Mouse (Mus musculus) left cerebral cortex, postnatal 10 days (tissue): Measurements from ENCODE around the gene Tha1. TPM values are rescaled to one million over a fixed set of nuclear protein-coding genes. Genes with fewer than 3 reads are reported as not detected.

Source experiments
- DNase-seq, 2 experiments: peaks; one replicate each; pipeline ENCODE4 v3.0.0; 2021 to 2022; ENCODE audit warnings: low spot score in 2 of 2, mixed read lengths in 1 of 2; ENCODE audit errors: extremely low spot score in 1 of 2
- intact Hi-C: fragments of 180-260 bp; cut with DNase I; formaldehyde crosslinking; loops from one replicate; pipeline ENCODE4 v1.15.1; 2025
- total RNA-seq, 2 experiments: library from RNA; stranded (reverse); gene quantifications; 2 replicates each; pipeline ENCODE4 v1.2.3; 2021

The Tha1 gene
- total RNA-seq, 2 experiments from 2014 or later, result 3.1 to 4.0 TPM

DNA sequence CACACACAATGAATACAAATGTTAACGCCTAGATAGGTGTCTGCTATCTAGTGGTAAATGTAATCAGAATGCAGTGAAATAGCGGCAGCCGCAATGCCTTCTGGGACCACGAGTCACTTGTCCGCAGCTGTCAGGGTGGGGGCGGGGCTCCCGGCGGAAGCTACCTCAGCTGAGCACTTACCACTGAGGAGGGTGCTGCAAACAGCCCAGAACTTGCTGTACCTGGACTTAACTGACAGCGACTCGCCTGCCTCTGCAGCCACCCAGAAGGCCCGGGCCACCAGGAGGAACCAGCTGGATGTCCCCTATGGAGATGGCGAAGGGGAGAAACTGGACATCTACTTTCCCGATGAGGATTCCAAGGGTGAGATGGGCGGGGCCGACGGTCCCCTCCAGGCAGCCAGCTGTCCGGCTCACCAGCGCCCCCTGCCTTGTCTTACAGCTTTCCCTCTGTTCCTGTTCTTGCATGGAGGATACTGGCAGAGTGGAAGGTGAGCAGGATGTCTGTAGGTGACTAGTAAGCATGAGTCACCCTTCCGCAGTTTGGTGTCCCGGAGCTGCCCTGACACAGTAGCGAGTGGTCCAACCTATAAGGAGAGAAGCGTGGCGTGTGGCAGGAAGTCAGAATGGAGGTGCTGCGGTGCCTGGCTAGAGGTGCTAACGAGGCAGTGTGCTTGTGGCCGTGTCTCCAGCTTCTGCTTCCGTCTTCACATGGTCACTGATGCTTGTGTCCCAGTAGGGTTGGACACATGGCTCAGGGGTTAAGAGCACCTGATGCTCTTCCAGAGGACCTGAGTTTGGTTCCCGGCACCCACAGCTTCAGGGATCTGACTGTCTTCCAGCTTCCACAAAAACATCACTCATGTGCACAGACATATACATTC is 41.0 kb downstream of the Tha1 start:
- intact Hi-C loops, result no loop called here

GRCm38 (mm10) chr11:117830401-117830800 is 42.9 kb downstream of the Tha1 start:
- intact Hi-C loops, result no loop called here

More for the DNA sequence above, 41.0 kb downstream of the Tha1 start:
- DNase-seq, result peak in 1 of 2 experiments; percentile 86

DNA sequence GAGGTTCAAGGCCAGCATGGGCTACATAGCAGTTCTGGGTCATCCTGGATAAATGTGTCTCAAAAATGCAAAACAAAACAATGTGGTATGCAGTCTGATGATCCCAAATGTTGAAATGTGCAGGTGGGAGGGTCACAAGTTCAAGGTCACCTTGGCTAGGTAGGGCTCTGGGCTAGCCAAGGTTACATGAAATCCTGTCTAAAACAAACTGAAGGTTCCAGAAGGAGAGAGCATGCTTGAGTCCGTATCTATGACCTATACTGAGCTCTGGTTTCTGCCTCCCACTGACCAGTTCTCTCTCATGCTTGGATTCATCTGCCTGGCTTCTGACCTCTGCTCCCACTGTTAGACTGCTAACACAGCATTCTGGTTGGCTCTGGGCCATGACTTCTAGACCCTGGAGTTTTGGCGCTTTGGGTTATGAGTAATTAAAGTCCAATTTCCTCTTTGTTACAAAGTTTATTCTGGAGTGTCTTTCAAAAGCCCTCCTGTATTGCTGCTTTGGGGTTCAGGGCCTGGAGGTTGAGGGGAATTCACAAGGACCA is 43.5 kb downstream of the Tha1 start:
- intact Hi-C loops, result loop anchor here (5.0 kb wide), 1 partner anchor 592 kb away; no protein-coding TSS in a partner anchor
- no peak for DNase-seq

More at GRCm38 (mm10) chr11:117830401-117830800, 42.9 kb downstream of the Tha1 start:
- no peak for DNase-seq

- intact Hi-C loops, result loop anchor here (5.0 kb wide), 1 partner anchor 592 kb away; no protein-coding TSS in a partner anchor
- DNase-seq, result peak in 1 of 2 experiments; percentile 70
Observed at GRCm38 (mm10) chr11:117828888-117829604, 44.2 kb downstream of the Tha1 start.

GRCm38 (mm10) chr11:117828149-117828887 is 45.0 kb downstream of the Tha1 start:
- no peak for DNase-seq
- intact Hi-C loops, result loop anchor here (5.0 kb wide), 1 partner anchor 591 kb away; no protein-coding TSS in a partner anchor

- no peak for DNase-seq
- intact Hi-C loops, result loop anchor here (5.0 kb wide), 1 partner anchor 590 kb away; no protein-coding TSS in a partner anchor
Observed at GRCm38 (mm10) chr11:117827386-117827785, 45.9 kb downstream of the Tha1 start.

DNA sequence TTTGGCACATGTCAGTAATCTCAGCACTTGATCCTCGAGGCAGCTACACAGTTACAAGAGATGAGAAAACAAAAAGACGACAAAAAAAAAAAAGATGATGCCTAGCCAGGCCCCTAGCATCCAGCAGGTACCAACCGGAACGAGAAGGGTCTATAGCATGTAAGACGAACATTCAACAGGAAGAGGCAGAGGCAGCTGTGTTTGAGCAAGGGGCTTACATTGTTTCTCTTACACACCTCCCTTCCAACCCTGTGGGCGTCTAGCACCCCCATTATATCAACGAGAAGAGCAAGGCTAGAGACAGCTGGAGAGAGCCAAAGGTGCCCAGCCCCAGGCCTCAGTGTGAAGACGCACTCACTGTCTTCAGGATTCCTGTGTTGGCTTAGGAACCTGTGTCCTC is 46.4 kb downstream of the Tha1 start:
- DNase-seq, result no peak
- intact Hi-C loops, result loop anchor here (5.0 kb wide), 1 partner anchor 590 kb away; no protein-coding TSS in a partner anchor

DNA sequence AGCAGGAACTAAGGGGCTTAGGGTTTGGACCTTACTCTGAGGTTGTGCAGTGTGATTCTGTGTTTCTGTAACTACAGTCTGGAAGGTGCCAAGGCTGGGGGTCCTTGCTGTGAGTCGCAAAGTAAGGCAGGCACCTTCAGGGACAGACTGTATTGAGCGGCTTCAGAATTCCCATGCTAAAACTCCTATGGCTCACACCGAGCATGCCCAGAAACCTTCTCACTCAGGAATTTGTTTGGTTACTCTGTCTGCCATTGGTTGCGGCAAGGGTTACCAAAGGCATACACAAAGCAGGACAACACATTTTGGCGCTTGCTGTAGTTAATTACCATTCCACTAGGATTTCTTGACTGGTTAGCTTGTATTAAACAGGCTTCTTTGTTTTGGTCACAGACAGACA is 47.1 kb downstream of the Tha1 start:
- no peak for DNase-seq
- intact Hi-C loops, result loop anchor here (5.0 kb wide), 1 partner anchor 589 kb away; no protein-coding TSS in a partner anchor

DNA sequence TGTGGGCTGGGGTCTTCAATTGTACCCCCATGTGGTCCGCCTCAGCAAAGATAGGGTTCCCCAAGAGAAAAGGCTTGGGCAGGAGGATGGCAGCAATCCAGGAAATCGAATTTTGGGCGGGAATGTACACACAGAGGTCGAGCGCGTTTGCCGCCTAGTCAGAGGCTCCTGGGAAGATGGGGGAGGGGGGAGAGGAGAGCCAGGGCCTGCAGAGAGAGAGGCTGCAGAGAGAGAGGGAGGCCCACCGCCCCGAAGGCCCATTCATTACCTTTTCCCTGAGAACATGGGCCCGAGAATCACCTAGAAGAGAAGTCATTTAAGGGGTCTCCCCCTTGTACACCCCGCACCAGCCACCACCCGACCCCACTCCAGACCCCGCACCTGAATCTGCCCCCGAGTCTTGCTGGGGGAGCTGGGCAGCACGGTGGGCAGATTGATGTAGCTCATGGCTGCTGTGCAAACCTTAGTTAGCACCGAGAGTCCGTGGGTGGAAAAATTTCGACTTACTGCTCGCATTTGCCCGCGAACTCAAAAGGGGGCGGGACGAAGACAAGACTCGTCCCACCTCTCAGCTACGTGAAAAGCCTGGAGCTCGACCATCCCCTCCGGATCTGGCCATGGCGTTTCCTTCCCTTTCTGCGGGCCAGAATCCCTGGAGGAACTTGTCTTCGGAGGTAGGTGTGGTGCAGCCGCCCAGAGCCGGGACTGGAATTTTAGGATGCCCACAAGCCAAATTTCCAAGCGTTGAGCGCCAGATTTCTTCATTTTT is 47.8 kb downstream of the Tha1 start, which contains the start of the genes Afmid and Tk1:
Gene Afmid (plus strand): TSS at position 592 of the 769 bp plus-strand sequence.
Gene Tk1 (minus strand): TSS at position 760 of the 769 bp plus-strand sequence.
- intact Hi-C loops, result loop anchor here (2.0 to 5.0 kb wide), 3 partner anchors 117 to 588 kb away; no protein-coding TSS in a partner anchor
- peak in 1 of 2 experiments; percentile 82 for DNase-seq

DNA sequence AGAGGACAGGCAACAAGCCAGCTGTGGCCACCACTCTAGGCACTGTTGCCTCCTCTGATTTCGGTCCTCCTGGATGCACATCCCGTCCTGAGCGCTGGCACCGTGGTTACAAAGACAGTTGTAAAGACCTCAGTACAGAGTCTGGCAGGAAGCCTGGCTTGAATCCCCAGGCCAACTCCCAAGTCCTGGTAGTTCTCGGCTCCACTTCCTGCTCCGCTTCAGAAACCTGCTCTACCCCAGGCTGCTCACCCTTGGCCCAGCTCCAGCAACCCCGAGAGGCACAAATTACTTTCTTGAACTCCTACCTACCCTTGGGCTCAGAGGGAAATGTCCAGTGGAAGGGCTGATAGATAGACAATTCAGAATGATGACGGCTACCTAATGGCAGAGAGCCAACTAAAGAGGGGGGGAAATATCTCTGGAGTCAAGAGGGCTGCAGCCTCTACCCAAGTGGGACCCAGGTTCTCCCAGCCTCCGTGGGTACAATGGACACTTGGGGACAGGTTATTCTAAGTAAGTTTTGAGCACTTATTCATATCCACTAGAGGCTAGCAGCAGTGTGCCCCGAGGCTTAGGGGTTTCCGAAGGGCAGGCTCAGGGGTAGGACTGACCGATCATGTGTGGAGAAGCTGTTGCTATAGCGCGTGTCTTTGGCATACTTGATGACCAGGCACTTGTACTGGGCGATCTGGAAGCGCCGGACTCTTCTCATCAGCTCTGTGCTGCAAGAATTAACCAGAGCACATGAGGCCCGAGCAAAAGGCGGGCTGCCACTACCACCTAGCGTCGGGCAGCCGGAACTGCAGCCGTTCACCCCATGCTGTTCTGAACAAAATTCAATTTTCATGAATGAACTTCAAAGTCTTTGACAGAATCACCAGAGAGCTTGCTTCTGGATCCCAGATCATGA is 49.0 kb downstream of the Tha1 start:
- intact Hi-C loops, result loop anchor here (2.0 to 5.0 kb wide), 3 partner anchors 116 to 457 kb away; no protein-coding TSS in a partner anchor
- DNase-seq, result peak; percentile 76 to 81

- no peak for DNase-seq
- intact Hi-C loops, result loop anchor here (5.0 kb wide), 1 partner anchor 456 kb away; no protein-coding TSS in a partner anchor
Observed at GRCm38 (mm10) chr11:117823411-117823810, 49.9 kb downstream of the Tha1 start.

DNA sequence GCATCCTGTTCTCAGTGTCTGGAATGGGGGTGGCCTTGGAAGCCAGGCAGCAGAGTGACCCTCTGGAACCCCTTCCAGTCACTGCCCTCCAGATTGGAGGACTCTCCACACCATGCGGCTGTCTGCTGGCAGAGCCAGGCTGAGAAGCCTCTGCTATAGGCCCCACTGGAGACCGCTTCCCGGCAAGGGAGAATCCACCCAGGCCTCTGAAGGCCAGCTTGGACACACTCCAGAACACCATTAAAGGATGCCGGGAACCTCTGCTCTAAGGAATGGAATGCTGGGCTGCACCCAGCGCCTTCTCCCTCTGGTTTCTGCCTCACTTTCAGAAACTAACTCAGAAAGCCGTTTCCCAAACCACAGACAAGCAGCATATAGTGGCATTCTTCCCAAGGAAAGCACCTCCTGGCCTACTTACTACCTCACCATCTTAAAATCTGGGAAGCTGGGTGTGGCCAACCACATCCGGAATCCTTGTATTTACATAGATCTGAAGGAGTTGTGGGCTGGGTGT is 50.5 kb downstream of the Tha1 start:
- peak in 1 of 2 experiments; percentile 64 for DNase-seq
- intact Hi-C loops, result loop anchor here (5.0 kb wide), 1 partner anchor 455 kb away; no protein-coding TSS in a partner anchor

- DNase-seq, result no peak
- intact Hi-C loops, result loop anchor here (5.0 kb wide), 1 partner anchor 455 kb away; no protein-coding TSS in a partner anchor
Observed at GRCm38 (mm10) chr11:117821868-117822267, 51.4 kb downstream of the Tha1 start.

- no peak for DNase-seq
- intact Hi-C loops, result loop anchor here (5.0 kb wide), 1 partner anchor 453 kb away; no protein-coding TSS in a partner anchor
Observed at GRCm38 (mm10) chr11:117820173-117820572, 53.1 kb downstream of the Tha1 start.

- intact Hi-C loops, result no loop called here
- no peak for DNase-seq
Observed at GRCm38 (mm10) chr11:117819095-117819494, 54.2 kb downstream of the Tha1 start.
